Mouse (Mus musculus) G1E (cell line): ENCODE results near the gene Lrrfip1. TPM values are rescaled to one million over a fixed set of nuclear protein-coding genes. Genes with fewer than 3 reads are reported as not detected.

Source experiments
- ATAC-seq: 2 replicates; pipeline ENCODE4 v1.8.0; 2016; ENCODE audit warnings: mild to moderate bottlenecking; ENCODE audit not compliant: insufficient number of reproducible peaks, poor library complexity, low FRiP score, severe bottlenecking; ENCODE audit errors: extremely low read depth
- DNase-seq: peaks from one replicate; pipeline ENCODE4 v3.0.0; 2012; ENCODE audit warnings: low spot score
- H3K27me3 ChIP-seq: 2 replicates; pipeline ENCODE4 v1.6.1; 2012; ENCODE audit warnings: mild to moderate bottlenecking, low read length, inconsistent platforms; ENCODE audit not compliant: insufficient read depth
- H3K36me3 ChIP-seq: replicated peaks from 2 replicates; pipeline ENCODE3; 2012; ENCODE audit warnings: mild to moderate bottlenecking, inconsistent platforms
- H3K4me1 ChIP-seq: 2 replicates; pipeline ENCODE4 v1.6.1; 2012; ENCODE audit warnings: low read depth, low read length, inconsistent platforms, mixed read lengths; ENCODE audit not compliant: insufficient read depth
- H3K4me3 ChIP-seq: 2 replicates; pipeline ENCODE4 v1.5.1; 2012; ENCODE audit warnings: low read depth, mild to moderate bottlenecking, inconsistent platforms, low read length, moderate library complexity, mixed read lengths
- H3K9me3 ChIP-seq: replicated peaks from 2 replicates; pipeline ENCODE4 v1.6.1; 2012; ENCODE audit warnings: inconsistent platforms
- CTCF ChIP-seq: IDR thresholded peaks from 2 replicates; pipeline ENCODE4 v1.5.1; 2012; ENCODE audit warnings: low read depth, low read length, inconsistent platforms, mixed read lengths
- GATA1 ChIP-seq: IDR thresholded peaks from 2 replicates; pipeline ENCODE4 v1.6.1; 2012; ENCODE audit warnings: borderline replicate concordance, low read length, inconsistent platforms, mixed read lengths
- GATA2 ChIP-seq: IDR thresholded peaks from 2 replicates; pipeline ENCODE4 v1.6.1; 2012; ENCODE audit warnings: low read depth, low read length, inconsistent platforms, borderline replicate concordance
- POLR2AphosphoS5 ChIP-seq: IDR thresholded peaks from 2 replicates; pipeline ENCODE4 v1.6.1; 2012; ENCODE audit warnings: low read depth, low read length, inconsistent platforms; ENCODE audit not compliant: insufficient replicate concordance
- TAL1 ChIP-seq: conservative IDR thresholded peaks from 2 replicates; pipeline ENCODE4 v1.6.1; 2012; ENCODE audit warnings: low read depth, low read length, inconsistent platforms, mixed read lengths
- polyA plus RNA-seq: library from polyadenylated mRNA; stranded (reverse); fragments of >175 nt; gene quantifications from 2 replicates; pipeline ENCODE4 v1.2.3, GENCODE M21; 2012
- total RNA-seq, 2 experiments: library from RNA; stranded (forward) in 1 of 2; stranded (reverse) in 1 of 2; fragments of 200-1000 nt in 1 of 2; fragments of >200 nt in 1 of 2; fragmentation: Nextera tagmentation in 1 of 2; gene quantifications; 2 replicates each; pipeline ENCODE4 v1.2.3; 2014 to 2017

Gene Lrrfip1
- total and polyA plus RNA-seq, 3 experiments: 0.22 TPM; not detected in 2

DNA sequence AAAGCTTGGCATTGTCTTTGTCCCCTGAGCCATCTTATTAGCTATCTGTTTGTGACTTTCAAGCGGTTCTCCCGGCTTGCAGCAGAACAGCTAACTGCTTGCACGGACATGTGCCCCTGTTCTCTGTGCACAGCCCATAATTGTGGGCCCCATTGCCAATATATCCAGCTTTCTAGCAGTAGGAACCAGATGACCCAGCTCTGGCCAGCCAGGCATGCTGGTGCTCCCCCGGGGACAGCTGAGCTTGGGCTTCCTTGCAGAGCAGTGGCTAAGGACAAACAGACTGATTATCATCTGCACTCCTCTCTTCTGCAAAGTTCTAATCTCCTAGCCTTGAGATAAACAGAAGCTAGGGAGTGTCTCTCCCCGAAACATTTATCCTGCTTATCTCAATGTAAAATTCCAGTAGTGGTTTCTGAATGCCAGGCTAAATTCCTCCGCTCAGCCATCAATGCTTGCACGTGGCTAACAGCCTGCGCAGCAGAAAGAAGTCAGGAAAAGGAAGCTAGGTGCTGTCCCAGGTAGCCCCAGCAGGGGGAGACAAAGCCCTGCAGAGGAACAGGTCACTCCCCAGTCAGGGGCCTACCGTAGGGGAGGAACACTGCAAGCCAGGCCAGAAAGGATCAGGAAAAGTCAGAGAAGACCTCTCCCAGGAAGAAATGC, 25.5 kb upstream of the Lrrfip1 start:
- Histone ChIP-seq H3K27me3 (no peaks in the 10 kb centered on the region), H3K9me3 (peaks cover 96% of the 10 kb centered on the region), H3K4me3 (no peak overlapping the region), H3K36me3 (no peaks in the 10 kb centered on the region), H3K4me1 (no peaks in the 10 kb centered on the region)
- TF ChIP-seq CTCF: peak; percentile 11; the same call in 1 of the 2 replicates
- no peak for TF ChIP-seq GATA1
- no peak for ATAC-seq
- no peak for DNase-seq

DNA sequence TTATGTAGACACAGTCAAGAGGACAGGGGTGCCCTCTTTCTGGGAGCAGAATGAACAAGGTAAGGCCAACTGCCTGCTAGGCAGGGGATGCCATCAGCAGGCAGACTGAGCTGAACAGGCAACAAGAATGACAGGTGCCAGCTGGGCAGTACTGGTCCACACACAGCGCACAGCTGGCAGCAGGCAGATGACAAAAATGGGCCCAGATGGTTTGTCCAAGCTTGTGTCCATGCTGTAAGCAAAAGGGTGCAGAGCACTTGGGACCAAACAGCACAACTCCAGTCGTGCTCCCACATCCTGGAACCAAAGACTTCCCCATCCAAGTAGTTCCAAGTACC, 25.0 kb upstream of the Lrrfip1 start:
- no peak for DNase-seq
- H3K4me3 ChIP-seq: no peak overlapping the region
- H3K27me3 ChIP-seq: no peaks in the 10 kb centered on the region
- no peaks in the 10 kb centered on the region for H3K36me3 ChIP-seq
- ATAC-seq: no peak
- peaks cover 91% of the 10 kb centered on the region for H3K9me3 ChIP-seq
- no peak for TF ChIP-seq CTCF
- TF ChIP-seq POLR2AphosphoS5: no peak
- no peak for TF ChIP-seq TAL1
- no peak for TF ChIP-seq GATA2
- no peak for TF ChIP-seq GATA1
- no peaks in the 10 kb centered on the region for H3K4me1 ChIP-seq

DNA sequence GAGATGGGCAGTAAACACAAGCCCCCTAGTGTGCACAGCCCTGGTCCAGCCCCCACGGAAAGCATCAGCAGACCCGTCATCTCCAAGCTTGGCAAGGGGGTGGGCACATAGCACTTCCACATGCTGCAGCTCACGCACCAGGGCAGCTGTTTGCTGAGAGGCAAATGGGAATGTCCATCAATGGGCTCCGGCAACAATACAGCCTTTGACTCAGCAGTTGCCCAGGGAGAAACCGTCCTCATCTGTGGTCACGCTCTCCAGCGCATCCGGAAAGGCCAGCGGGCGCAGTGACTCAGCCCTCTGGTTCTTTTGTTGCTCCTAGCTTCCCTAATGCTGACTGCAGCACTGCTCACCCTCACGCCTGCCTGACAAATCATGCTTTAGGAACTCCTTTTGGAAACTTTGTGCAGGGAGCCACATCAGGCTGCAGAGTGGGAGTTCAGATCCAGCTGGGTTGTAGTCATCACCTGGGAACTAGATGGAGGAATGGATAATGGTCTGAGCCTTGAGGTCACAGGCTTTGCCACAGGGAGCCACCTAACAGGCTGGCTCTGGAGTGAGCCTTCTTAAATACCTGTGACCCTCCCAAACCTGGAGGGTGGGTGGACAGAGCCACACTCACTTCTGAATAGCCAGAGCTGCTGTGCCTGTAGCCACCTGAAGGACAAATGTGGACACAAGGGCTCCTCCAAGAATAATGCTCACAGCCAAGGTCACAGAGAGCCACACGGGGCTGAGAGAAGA, 23.5 kb upstream of the Lrrfip1 start:
- H3K9me3 ChIP-seq: peaks cover 75% of the 10 kb centered on the region
- TF ChIP-seq GATA1 (no peak), POLR2AphosphoS5 (no peak), GATA2 (no peak), CTCF (no peak)
- no peak overlapping the region for H3K4me3 ChIP-seq
- H3K36me3 ChIP-seq: no peaks in the 10 kb centered on the region
- H3K4me1 ChIP-seq: no peaks in the 10 kb centered on the region
- no peaks in the 10 kb centered on the region for H3K27me3 ChIP-seq
- DNase-seq (no peak), ATAC-seq (no peak)

DNA sequence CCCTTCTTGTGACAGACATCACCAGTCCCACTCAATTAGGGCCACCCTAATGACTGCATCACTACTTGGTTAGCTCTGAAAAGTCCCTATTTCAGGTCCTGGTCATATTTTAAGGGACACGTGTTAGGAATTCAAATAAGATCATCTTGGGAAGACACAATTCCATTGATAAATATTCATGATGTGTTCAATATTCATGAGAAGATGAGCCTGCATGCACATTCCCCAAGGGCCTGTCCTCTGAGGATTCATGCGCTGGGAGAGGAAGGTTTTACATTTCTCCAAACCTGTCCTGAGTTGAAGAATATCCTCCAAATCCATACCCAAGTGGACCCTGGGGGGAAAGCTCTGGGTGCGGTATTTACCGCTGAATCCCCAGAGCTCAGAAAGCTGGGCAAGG, 22.6 kb upstream of the Lrrfip1 start:
- DNase-seq (no peak), ATAC-seq (no peak)
- Histone ChIP-seq H3K4me1 (no peaks in the 10 kb centered on the region), H3K27me3 (no peaks in the 10 kb centered on the region), H3K36me3 (no peaks in the 10 kb centered on the region), H3K9me3 (peaks cover 69% of the 10 kb centered on the region), H3K4me3 (no peak overlapping the region)
- TF ChIP-seq CTCF (no peak), TAL1 (no peak)

DNA sequence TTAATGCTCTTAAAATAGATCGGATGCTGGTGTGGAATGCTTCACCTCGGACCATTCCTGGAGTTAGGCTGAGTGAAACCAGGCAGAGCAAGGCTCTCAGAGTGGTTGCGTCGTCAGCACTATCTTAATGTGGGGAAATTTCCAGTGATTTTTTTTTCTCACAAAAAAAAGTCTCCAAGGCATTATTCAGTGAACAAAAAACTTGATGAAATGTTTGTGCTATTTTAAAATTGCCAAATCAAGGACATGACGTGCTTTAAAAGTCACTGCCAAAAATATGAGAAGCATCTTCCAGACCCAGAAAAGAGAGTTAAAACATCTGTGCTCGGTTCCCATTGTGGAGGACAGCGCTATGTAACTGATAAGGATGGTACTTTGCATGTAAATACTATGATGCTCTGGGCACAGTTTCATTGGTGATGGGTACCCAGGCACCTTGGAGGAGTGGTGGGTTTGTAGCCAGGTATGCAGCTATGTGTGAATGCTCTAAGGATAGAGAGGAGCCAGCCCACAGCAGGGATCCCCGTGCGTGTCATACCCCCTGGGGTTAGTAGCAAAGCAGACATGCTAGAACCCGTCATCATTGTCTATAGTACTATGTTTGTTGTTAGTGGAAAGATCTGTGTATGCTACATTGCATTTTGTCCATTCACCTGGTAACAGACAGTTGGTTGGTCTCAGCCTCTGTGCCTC, 17.8 kb upstream of the Lrrfip1 start:
- no peaks in the 10 kb centered on the region for H3K27me3 ChIP-seq
- no peaks in the 10 kb centered on the region for H3K4me1 ChIP-seq
- ATAC-seq (no peak), DNase-seq (no peak)
- no peak overlapping the region for H3K4me3 ChIP-seq
- no peaks in the 10 kb centered on the region for H3K36me3 ChIP-seq
- TF ChIP-seq CTCF (no peak), POLR2AphosphoS5 (no peak), GATA2 (no peak), TAL1 (no peak), GATA1 (no peak)
- peaks cover 46% of the 10 kb centered on the region for H3K9me3 ChIP-seq

DNA sequence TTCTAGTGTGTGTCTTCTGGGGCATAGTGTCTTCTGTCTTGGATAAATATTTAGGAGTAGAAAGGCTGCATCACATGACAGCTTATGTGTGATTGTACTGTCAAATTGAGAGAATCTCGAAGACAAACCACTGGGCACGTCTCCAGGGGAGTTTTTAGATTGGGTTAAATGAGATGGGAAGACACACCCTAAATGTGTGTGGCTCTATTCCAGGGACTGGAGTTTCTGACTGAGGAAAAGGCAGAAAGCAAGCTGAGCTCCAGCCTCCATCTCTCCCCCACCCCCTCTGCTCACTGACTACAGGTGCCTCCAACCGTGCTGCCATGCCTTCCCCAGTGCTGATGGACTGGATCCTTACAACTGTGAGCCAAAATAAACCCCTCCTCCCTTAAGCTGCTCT, 17.2 kb upstream of the Lrrfip1 start:
- TF ChIP-seq POLR2AphosphoS5: no peak
- TF ChIP-seq CTCF: no peak
- TF ChIP-seq TAL1: no peak
- TF ChIP-seq GATA1: no peak
- no peak for TF ChIP-seq GATA2
- no peaks in the 10 kb centered on the region for H3K27me3 ChIP-seq
- ATAC-seq (no peak), DNase-seq (no peak)
- H3K4me1 ChIP-seq: no peaks in the 10 kb centered on the region
- H3K9me3 ChIP-seq: peaks cover 40% of the 10 kb centered on the region
- H3K36me3 ChIP-seq: no peaks in the 10 kb centered on the region
- H3K4me3 ChIP-seq: no peak overlapping the region
